Comparison of ENCODE assay signal across 18 mouse cellular contexts in the genomic region with DNA sequence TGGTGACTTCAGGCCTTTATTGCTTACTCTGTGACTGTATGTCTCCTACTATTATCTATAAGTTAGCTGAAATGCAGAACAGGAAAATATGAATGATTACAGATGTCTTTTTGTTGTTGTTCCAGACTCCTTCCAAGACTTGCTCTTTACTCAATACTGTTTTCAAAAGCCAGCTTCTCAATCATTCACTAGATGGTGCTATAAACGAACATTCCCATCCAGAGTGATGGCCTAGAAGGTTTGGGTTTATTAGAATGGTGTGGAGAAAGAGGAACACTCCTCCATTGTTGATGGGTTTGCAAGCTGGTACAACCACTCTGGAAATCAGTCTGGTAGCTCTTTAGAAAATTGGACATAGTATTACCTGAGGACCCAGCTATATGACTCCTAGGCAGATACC.
"Had no signal": no experiment of that assay in that cellular context is flagged by ENCODE, and none has a peak within 500 bp of the region (broad histone marks: within the 10 kb centered on the region; RNA-seq: fewer than 3 reads in every experiment).

No protein-coding gene starts in this region.

- H3K27ac ChIP-seq: limb, embryonic 13.5 days; liver, embryonic 15.5 days; macrophage; midbrain, embryonic 12.5 days had no signal

- ATAC-seq: midbrain, embryonic 16.5 days had no signal

- H3K4me1 ChIP-seq: liver, embryonic 15.5 days; megakaryocyte, embryonic 14.5 days had no signal

- H3K9me3 ChIP-seq: limb, embryonic 13.5 days; liver, embryonic 15.5 days; midbrain, embryonic 12.5 days had no signal

- H3K36me3 ChIP-seq: limb, embryonic 13.5 days; liver, embryonic 15.5 days; midbrain, embryonic 12.5 days had no signal

- DNase-seq: kidney, adult 11 months; kidney, postnatal 14 days; layer of hippocampus, adult 9-11 months; layer of hippocampus, postnatal 36 days; left cerebral cortex, postnatal 4 days; lung, adult 2 months; lung, postnatal 14 days; right cerebral cortex, adult 18-20 months; right cerebral cortex, postnatal 25 days; thymus, adult 18-20 months; thymus, postnatal 14 days had no signal

- H3K4me3 ChIP-seq: limb, embryonic 13.5 days; liver, embryonic 15.5 days; megakaryocyte, embryonic 14.5 days; midbrain, embryonic 12.5 days had no signal

- H3K27me3 ChIP-seq: limb, embryonic 13.5 days; liver, embryonic 15.5 days; megakaryocyte, embryonic 14.5 days; midbrain, embryonic 12.5 days had no signal

- H3K4me2 ChIP-seq: limb, embryonic 13.5 days; liver, embryonic 11.5 days; liver, embryonic 15.5 days; midbrain, embryonic 12.5 days had no signal

- H3K9ac ChIP-seq: limb, embryonic 13.5 days; liver, embryonic 15.5 days; midbrain, embryonic 12.5 days had no signal
